Mouse (Mus musculus) embryonic fibroblast, embryonic 13.5 days (primary cell): ENCODE results near the gene Tmeff1. TPM values are rescaled to one million over a fixed set of nuclear protein-coding genes. Genes with fewer than 3 reads are reported as not detected.

Source experiments
- H3K27ac ChIP-seq: 2 replicates; pipeline ENCODE4 v1.5.1; 2012; ENCODE audit warnings: low read length, control low read depth, inconsistent platforms; ENCODE audit not compliant: insufficient read depth
- H3K4me1 ChIP-seq: 2 replicates; pipeline ENCODE4 v1.6.1; 2011; ENCODE audit warnings: low read length; ENCODE audit not compliant: control insufficient read depth, insufficient read depth
- H3K4me3 ChIP-seq: 2 replicates; pipeline ENCODE4 v1.5.1; 2011; ENCODE audit warnings: mild to moderate bottlenecking, control low read depth, low read length; ENCODE audit not compliant: insufficient read depth
- CTCF ChIP-seq: IDR thresholded peaks from 2 replicates; pipeline ENCODE4 v1.5.1; 2011; ENCODE audit warnings: mild to moderate bottlenecking, control low read depth, low read length, moderate library complexity, borderline replicate concordance; ENCODE audit not compliant: insufficient read depth
- POLR2A ChIP-seq: IDR thresholded peaks from 2 replicates; pipeline ENCODE4 v1.6.1; 2011; ENCODE audit warnings: low read depth, mild to moderate bottlenecking, control low read depth, low read length, moderate library complexity
- polyA plus RNA-seq: library from polyadenylated mRNA; stranded (reverse); fragments of >200 nt; gene quantifications from 2 replicates; pipeline ENCODE4 v1.2.4, GENCODE M21; 2011; ENCODE audit warnings: low read depth; ENCODE audit not compliant: missing spikeins, insufficient read length

Gene Tmeff1
- polyA plus RNA-seq, 1 experiment, result 125 TPM

GRCm38 (mm10) chr4:48609485-48609884 lies 24.5 kb downstream of the Tmeff1 start:
- TF ChIP-seq POLR2A (no peak), CTCF (no peak)
- H3K27ac ChIP-seq, result no peak overlapping the region
- no peak overlapping the region for H3K4me3 ChIP-seq
- 0 out of 2 replicates have a peak, but pooled peaks cover 2% of the 10 kb centered on the region for H3K4me1 ChIP-seq

DNA sequence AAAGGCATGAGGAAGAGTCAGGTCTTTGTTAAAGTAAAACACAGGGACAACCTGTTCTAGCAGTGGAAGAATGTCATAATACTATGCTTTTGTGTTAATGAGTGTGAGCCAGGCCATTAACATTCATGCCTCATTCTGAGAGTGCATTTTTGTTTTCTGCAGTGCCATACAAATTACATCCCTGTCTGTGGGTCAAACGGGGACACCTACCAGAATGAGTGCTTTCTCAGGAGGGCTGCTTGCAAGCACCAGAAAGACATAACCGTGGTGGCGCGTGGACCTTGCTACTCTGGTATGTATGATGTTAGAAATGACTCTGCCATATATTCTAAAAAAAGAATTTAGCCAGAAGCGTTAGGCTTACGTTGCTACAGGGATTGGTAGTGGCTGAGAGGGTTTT lies 25.3 kb downstream of the Tmeff1 start:
- Histone ChIP-seq H3K4me1 (peaks cover 6% of the 10 kb centered on the region), H3K4me3 (no peak overlapping the region), H3K27ac (no peak overlapping the region)
- TF ChIP-seq CTCF, result no peak
- no peak for TF ChIP-seq POLR2A

GRCm38 (mm10) chr4:48615483-48615882 lies 30.5 kb downstream of the Tmeff1 start:
- peak overlapping the region; percentile 94 for H3K27ac ChIP-seq
- TF ChIP-seq CTCF (no peak), POLR2A (no peak)
- H3K4me3 ChIP-seq, result no peak overlapping the region
- peaks cover 10% of the 10 kb centered on the region for H3K4me1 ChIP-seq

GRCm38 (mm10) chr4:48617201-48617600 lies 32.2 kb downstream of the Tmeff1 start:
- H3K27ac ChIP-seq, result no peak overlapping the region
- H3K4me3 ChIP-seq, result no peak overlapping the region
- peaks cover 10% of the 10 kb centered on the region for H3K4me1 ChIP-seq
- no peak for TF ChIP-seq CTCF
- no peak for TF ChIP-seq POLR2A

DNA sequence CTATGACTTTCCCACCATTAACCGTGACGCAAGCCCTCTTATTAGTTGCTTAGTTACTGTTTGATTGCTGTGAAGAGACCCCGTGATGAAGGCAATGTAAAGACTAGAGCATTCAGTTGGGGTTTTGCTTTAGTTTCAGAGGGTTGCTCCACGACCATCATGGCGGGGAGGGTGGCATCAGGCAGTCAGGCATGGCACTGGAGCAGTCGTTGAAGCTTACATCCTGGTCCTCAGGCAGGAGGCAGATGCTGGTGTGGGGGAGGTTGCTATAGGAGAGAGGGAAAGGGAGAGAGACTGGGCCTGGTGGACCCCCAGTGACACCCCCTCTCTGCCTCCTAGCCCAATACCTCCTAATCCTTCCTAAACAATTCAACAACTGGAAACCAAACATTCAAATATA lies 35.1 kb downstream of the Tmeff1 start:
- H3K4me3 ChIP-seq, result no peak overlapping the region
- H3K27ac ChIP-seq, result no peak overlapping the region
- peaks cover 5% of the 10 kb centered on the region for H3K4me1 ChIP-seq
- TF ChIP-seq POLR2A (no peak), CTCF (no peak)

GRCm38 (mm10) chr4:48622246-48622645 lies 37.3 kb downstream of the Tmeff1 start:
- H3K27ac ChIP-seq, result no peak overlapping the region
- no peaks in the 10 kb centered on the region for H3K4me1 ChIP-seq
- TF ChIP-seq POLR2A (no peak), CTCF (no peak)
- no peak overlapping the region for H3K4me3 ChIP-seq

- Histone ChIP-seq H3K27ac (no peak overlapping the region), H3K4me1 (no peaks in the 10 kb centered on the region), H3K4me3 (no peak overlapping the region)
- TF ChIP-seq POLR2A, result no peak
Observed at GRCm38 (mm10) chr4:48622946-48623345, 38.0 kb downstream of the Tmeff1 start.

DNA sequence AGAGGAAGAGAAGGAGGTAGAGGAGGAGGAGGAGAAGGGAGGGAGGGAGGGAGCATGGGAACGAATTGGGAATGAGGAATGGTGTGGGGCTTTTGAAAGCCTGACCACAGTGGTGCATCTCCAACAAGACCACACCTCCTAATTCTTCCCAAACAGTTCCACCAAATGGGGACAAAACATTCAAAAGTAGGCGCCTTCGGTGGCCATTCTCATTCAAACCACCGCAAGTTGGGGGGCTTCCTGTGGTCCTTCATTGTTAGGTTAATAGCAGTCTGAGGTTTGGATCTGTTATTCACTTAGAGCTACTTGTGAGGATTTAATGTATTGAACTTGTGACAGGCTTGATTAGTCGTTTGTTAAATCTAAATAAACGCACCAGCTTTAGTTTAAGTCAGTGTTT lies 40.0 kb downstream of the Tmeff1 start:
- no peak overlapping the region for H3K27ac ChIP-seq

GRCm38 (mm10) chr4:48625836-48626235 lies 40.9 kb downstream of the Tmeff1 start:
- H3K27ac ChIP-seq, result no peak overlapping the region
- H3K4me3 ChIP-seq, result no peak overlapping the region
- H3K4me1 ChIP-seq, result no peaks in the 10 kb centered on the region
- TF ChIP-seq POLR2A (no peak), CTCF (no peak)

More for the DNA sequence above, 40.0 kb downstream of the Tmeff1 start:
- H3K4me1 ChIP-seq, result no peaks in the 10 kb centered on the region
- TF ChIP-seq CTCF, result no peak
- H3K4me3 ChIP-seq, result no peak overlapping the region

- no peak overlapping the region for H3K4me3 ChIP-seq
- no peaks in the 10 kb centered on the region for H3K4me1 ChIP-seq
- H3K27ac ChIP-seq, result no peak overlapping the region
- TF ChIP-seq CTCF (no peak), POLR2A (no peak)
Observed at GRCm38 (mm10) chr4:48629445-48629844, 44.5 kb downstream of the Tmeff1 start.

GRCm38 (mm10) chr4:48633529-48633928 lies 48.6 kb downstream of the Tmeff1 start:
- H3K4me3 ChIP-seq, result no peak overlapping the region
- H3K4me1 ChIP-seq, result no peaks in the 10 kb centered on the region
- no peak for TF ChIP-seq POLR2A
- TF ChIP-seq CTCF, result no peak
- no peak overlapping the region for H3K27ac ChIP-seq
